Mouse (Mus musculus) intestine, embryonic 15.5 days (tissue): ENCODE data around the gene Dars. TPM values are rescaled to one million over a fixed set of nuclear protein-coding genes. Genes with fewer than 3 reads are reported as not detected.
A peak's percentile ranks its signal among the peaks of the same experiment; 100 is the strongest.

Experiments
- ATAC-seq: fragments of 200-750 bp; cut with Nextera tagmentation; 2 replicates; pipeline ENCODE4 v1.8.0; 2017; ENCODE audit warnings: moderate TSS enrichment, moderate library complexity
- H3K27ac ChIP-seq: fragments of 300-500 bp; sonication (generic); 2 replicates; pipeline ENCODE4 v1.5.1; 2015; ENCODE audit warnings: mild to moderate bottlenecking, inconsistent platforms
- H3K27me3 ChIP-seq: fragments of 300-500 bp; sonication (generic); replicated peaks from 2 replicates; pipeline ENCODE4 v1.6.1; 2015; ENCODE audit warnings: inconsistent platforms
- H3K36me3 ChIP-seq: fragments of 300-500 bp; sonication (generic); 2 replicates; pipeline ENCODE4 v1.6.1; 2015; ENCODE audit warnings: inconsistent platforms
- H3K4me1 ChIP-seq: fragments of 300-500 bp; sonication (generic); replicated peaks from 2 replicates; pipeline ENCODE4 v1.6.1; 2015; ENCODE audit warnings: inconsistent platforms
- H3K4me2 ChIP-seq: fragments of 300-500 bp; sonication (generic); replicated peaks from 2 replicates; pipeline ENCODE4 v1.6.1; 2015; ENCODE audit warnings: mild to moderate bottlenecking, inconsistent platforms
- H3K4me3 ChIP-seq: fragments of 300-500 bp; sonication (generic); replicated peaks from 2 replicates; pipeline ENCODE4 v1.5.1; 2015; ENCODE audit warnings: inconsistent platforms
- H3K9ac ChIP-seq: fragments of 300-500 bp; sonication (generic); 2 replicates; pipeline ENCODE4 v1.6.1; 2015; ENCODE audit warnings: inconsistent platforms
- H3K9me3 ChIP-seq: fragments of 300-500 bp; sonication (generic); 2 replicates; pipeline ENCODE4 v1.6.1; 2016; ENCODE audit warnings: inconsistent platforms
- WGBS: fragments of 180-500 bp; shearing (Covaris S2); methylation state at CpG from one replicate; pipeline ENCODE4 v1.1.7; 2015; 5-methylcytosine and 5-hydroxymethylcytosine counted together
- polyA plus RNA-seq: library from polyadenylated mRNA; unstranded; fragments of >200 nt; fragmentation: Nextera tagmentation; extraction: Ambion mirVana; gene quantifications from 2 replicates; pipeline ENCODE4 v1.2.1, GENCODE M21; 2015

The Dars gene
- polyA plus RNA-seq, 1 experiment from 2014 or later: 200 TPM

DNA sequence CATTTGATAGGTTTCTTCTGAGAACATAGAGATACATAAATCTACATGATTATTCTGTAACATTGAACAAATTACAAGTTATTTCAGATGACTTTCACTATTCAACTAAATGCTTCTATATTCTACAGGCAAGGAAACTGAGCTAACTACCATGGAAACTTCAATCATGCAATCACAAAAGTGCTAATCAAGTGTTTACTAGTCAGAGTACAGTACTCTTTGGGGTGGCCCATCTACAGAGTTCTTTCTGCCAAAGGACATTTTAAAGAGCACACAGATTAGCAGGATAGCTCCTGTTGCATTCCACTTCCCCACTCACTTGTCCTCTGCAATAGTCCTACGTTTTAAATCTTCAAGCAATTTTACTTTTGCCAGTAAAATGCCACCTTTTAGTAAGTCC, 11.5 kb downstream of the Dars start:
- no peaks in the 10 kb centered on the region for H3K27me3 ChIP-seq
- H3K4me3 ChIP-seq: no peak overlapping the region
- no peaks in the 10 kb centered on the region for H3K4me1 ChIP-seq
- no peak overlapping the region for H3K27ac ChIP-seq
- ATAC-seq: no peak
- 76% methylated on average over 1 of the region's 1 CpGs for WGBS
- H3K9ac ChIP-seq: no peak overlapping the region
- no peak overlapping the region for H3K4me2 ChIP-seq
- H3K9me3 ChIP-seq: no peaks in the 10 kb centered on the region
- H3K36me3 ChIP-seq: peaks cover 8% of the 10 kb centered on the region

DNA sequence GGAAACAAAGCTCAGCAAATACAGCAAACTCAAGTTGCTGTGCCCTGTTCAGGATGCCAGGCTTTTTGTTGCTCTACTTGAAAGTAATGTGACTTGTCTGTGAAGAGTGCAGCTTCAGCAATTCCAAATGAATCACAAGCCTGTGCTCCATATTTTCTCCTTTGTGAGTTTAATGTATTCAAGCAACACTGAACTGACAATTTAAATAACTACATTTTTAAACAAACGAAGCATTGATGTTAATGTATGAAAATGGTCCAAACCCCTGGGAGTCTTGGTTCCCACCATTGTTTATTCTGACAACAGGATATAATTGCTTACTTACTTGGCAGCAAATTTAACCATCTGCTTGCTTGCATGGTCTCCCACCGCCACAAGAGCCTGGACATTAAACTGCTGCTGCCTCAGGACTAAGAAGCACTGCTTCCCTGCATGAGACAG, 12.1 kb downstream of the Dars start:
- Histone ChIP-seq H3K4me1 (no peaks in the 10 kb centered on the region), H3K4me3 (no peak overlapping the region), H3K4me2 (no peak overlapping the region), H3K9ac (no peak overlapping the region), H3K27me3 (no peaks in the 10 kb centered on the region), H3K36me3 (peaks cover 8% of the 10 kb centered on the region), H3K9me3 (no peaks in the 10 kb centered on the region), H3K27ac (no peak overlapping the region)
- WGBS: 54% methylated on average over 2 of the region's 2 CpGs
- ATAC-seq: peak; percentile 60

DNA sequence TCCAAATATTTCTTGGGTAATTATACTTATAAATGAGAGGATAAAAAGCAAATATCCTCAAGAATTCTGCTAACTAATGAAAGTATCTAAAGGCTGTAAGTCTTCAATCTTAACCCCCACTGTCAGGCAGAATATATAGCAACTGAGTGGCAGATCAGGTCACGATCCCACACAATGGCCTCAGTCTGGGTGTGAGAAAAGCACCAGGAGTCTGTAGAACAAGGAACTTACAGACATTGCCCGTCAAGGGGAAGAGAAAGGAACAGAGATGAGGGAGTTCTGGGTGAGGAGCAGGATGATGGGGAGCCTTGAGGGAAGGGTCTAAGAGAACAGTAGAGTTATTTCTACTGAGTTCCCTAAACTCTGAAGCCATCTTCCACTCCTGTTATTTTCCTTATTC, 16.2 kb downstream of the Dars start:
- Histone ChIP-seq H3K9me3 (no peaks in the 10 kb centered on the region), H3K4me1 (no peaks in the 10 kb centered on the region), H3K4me3 (no peak overlapping the region), H3K27me3 (no peaks in the 10 kb centered on the region), H3K4me2 (no peak overlapping the region), H3K27ac (no peak overlapping the region), H3K36me3 (peaks cover 8% of the 10 kb centered on the region), H3K9ac (no peak overlapping the region)
- no peak for ATAC-seq
- WGBS: 63% methylated on average over 2 of the region's 2 CpGs

DNA sequence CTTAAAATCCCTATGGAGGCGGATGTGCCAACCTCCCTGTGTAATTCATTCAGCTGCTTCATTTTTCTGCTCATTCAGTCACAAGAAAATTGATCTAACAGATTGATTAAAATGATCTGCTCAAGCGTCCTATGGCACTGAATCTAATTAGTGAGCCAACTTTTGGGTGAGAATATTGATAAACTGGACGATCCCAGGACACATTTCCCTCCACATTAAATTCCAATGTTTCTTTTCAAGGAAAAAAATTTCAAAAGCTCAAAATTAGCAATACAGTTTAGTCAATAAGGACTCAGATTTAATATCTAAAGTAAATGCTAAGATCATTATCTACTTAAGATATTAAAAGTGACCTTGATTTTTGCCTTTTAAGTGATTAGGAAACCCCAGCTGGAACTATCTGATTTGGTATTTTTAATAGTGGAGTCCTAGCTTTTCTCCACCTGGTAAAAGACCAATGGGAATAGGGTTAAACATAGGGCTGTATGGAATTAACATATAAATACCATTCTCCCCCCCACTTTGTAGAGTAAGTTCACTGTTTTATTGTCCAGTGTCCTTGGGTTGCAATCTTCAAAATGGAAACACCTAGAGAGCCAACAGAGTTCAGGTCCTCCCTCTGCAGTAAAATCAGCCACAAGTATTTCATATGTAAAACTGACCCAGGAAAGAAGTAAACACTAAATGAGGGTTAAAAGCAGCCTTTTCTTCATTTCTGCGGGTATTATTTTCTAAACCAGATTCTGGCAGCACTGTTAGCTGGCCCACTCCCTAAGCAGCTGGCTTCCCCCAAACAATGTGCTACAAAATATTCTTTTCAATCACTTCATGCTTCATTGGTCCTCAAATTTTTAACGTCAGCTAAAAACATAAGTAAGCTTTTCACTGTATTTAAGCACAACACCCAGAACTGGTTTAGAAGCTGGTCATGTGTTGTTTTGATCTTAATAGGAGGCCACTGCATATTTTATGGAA, 16.9 kb downstream of the Dars start:
- H3K9me3 ChIP-seq: no peaks in the 10 kb centered on the region
- no peak overlapping the region for H3K27ac ChIP-seq
- H3K4me1 ChIP-seq: no peaks in the 10 kb centered on the region
- H3K4me2 ChIP-seq: no peak overlapping the region
- no peaks in the 10 kb centered on the region for H3K27me3 ChIP-seq
- no peak for ATAC-seq
- 77% methylated on average over 5 of the region's 5 CpGs for WGBS
- H3K9ac ChIP-seq: no peak overlapping the region
- peaks cover 8% of the 10 kb centered on the region for H3K36me3 ChIP-seq
- no peak overlapping the region for H3K4me3 ChIP-seq

DNA sequence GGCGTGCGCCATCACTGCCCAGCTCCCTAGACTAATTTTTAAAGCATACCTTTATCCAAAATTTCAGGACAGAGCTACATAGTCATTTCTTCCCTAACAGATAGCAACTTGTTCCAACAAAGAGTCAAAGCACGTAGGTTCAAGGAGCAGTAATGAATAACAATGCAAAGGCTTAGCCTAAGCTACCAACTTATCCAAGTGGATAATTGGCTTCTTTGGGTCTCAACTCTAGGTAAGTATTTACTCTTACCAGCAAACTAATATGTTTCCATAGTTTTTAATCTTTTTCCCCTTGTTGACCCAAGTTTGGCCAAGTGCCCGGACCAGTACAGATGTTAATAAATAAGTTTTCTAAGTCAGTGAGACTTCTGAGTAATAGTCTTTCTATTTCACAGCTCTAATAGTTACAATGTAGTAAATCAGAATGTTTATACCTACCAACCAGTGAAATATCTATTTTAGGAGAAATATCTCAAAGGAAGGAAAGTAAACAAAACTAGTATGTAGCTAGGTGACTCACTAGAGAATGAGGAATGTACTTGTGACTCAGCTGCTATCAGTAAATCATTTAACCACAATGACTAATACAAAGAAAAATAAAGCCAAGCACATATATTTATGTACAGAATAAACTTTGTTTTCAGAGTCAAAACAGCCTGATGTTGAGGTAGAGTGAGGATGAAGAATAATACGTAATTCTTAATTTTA, 18.3 kb downstream of the Dars start:
- peak; percentile 68; the same call in 1 of the 2 replicates for ATAC-seq
- H3K27ac ChIP-seq: no peak overlapping the region
- WGBS: 78% methylated on average over 5 of the region's 5 CpGs
- H3K4me3 ChIP-seq: no peak overlapping the region
- H3K4me2 ChIP-seq: no peak overlapping the region
- H3K9me3 ChIP-seq: no peaks in the 10 kb centered on the region
- H3K9ac ChIP-seq: no peak overlapping the region
- H3K4me1 ChIP-seq: no peaks in the 10 kb centered on the region
- peaks cover 5% of the 10 kb centered on the region for H3K36me3 ChIP-seq
- H3K27me3 ChIP-seq: no peaks in the 10 kb centered on the region

- no peak overlapping the region for H3K4me3 ChIP-seq
- ATAC-seq: no peak
Observed at GRCm38 (mm10) chr1:128394657-128395056, 22.5 kb downstream of the Dars start.

DNA sequence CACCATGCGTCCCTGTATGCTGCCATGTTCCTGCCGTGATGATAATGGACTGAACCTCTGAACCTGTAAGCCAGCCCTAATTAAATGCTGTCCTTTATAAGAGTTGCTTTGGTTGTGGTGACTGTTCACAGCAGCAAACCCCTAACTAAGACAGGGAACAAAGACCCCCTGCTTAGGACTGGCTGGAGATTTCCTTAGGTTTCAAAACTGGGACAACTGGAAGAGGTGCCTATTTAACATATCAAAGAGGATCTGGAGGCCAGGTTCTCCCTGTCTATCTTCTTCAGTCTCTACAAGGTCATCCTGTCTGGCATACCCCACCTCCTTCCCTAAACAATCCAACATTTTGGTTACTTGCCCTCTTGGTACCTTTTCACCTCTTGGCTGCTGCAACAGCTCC, 24.8 kb downstream of the Dars start:
- no peak overlapping the region for H3K27ac ChIP-seq
- no peaks in the 10 kb centered on the region for H3K9me3 ChIP-seq
- H3K4me3 ChIP-seq: no peak overlapping the region
- WGBS: 83% methylated on average over 2 of the region's 2 CpGs
- no peak for ATAC-seq
- H3K4me1 ChIP-seq: no peaks in the 10 kb centered on the region
- H3K27me3 ChIP-seq: no peaks in the 10 kb centered on the region
- no peak overlapping the region for H3K4me2 ChIP-seq
- H3K36me3 ChIP-seq: no peaks in the 10 kb centered on the region
- H3K9ac ChIP-seq: no peak overlapping the region

More at GRCm38 (mm10) chr1:128394657-128395056, 22.5 kb downstream of the Dars start:
- Histone ChIP-seq H3K4me1 (no peaks in the 10 kb centered on the region), H3K9ac (no peak overlapping the region), H3K36me3 (no peaks in the 10 kb centered on the region), H3K27me3 (no peaks in the 10 kb centered on the region), H3K4me2 (no peak overlapping the region), H3K9me3 (no peaks in the 10 kb centered on the region), H3K27ac (no peak overlapping the region)
- WGBS: 88% methylated on average over 3 of the region's 3 CpGs

GRCm38 (mm10) chr1:128386487-128386886, 30.7 kb downstream of the Dars start:
- Histone ChIP-seq H3K36me3 (0 out of 2 replicates have a peak, but pooled peaks cover 3% of the 10 kb centered on the region), H3K4me1 (no peaks in the 10 kb centered on the region), H3K27ac (no peak overlapping the region), H3K4me2 (no peak overlapping the region), H3K4me3 (no peak overlapping the region), H3K27me3 (no peaks in the 10 kb centered on the region), H3K9me3 (no peaks in the 10 kb centered on the region), H3K9ac (no peak overlapping the region)
- 87% methylated on average over 7 of the region's 7 CpGs for WGBS
- ATAC-seq: no peak

GRCm38 (mm10) chr1:128376841-128377240, 40.3 kb downstream of the Dars start:
- H3K4me1 ChIP-seq: no peaks in the 10 kb centered on the region
- no peaks in the 10 kb centered on the region for H3K27me3 ChIP-seq
- WGBS: 95% methylated on average over 4 of the region's 4 CpGs
- H3K9ac ChIP-seq: no peak overlapping the region
- H3K36me3 ChIP-seq: peaks cover 12% of the 10 kb centered on the region
- H3K4me2 ChIP-seq: no peak overlapping the region
- H3K9me3 ChIP-seq: no peaks in the 10 kb centered on the region
- H3K4me3 ChIP-seq: no peak overlapping the region
- H3K27ac ChIP-seq: no peak overlapping the region
- no peak for ATAC-seq

GRCm38 (mm10) chr1:128372143-128372860, 44.9 kb downstream of the Dars start:
- Histone ChIP-seq H3K36me3 (peaks cover 6% of the 10 kb centered on the region; the same call in 1 of the 2 replicates), H3K27me3 (no peaks in the 10 kb centered on the region), H3K4me1 (no peaks in the 10 kb centered on the region), H3K9ac (no peak overlapping the region), H3K9me3 (no peaks in the 10 kb centered on the region), H3K4me2 (no peak overlapping the region), H3K4me3 (no peak overlapping the region), H3K27ac (no peak overlapping the region)
- 82% methylated on average over 7 of the region's 7 CpGs for WGBS
- ATAC-seq: no peak

DNA sequence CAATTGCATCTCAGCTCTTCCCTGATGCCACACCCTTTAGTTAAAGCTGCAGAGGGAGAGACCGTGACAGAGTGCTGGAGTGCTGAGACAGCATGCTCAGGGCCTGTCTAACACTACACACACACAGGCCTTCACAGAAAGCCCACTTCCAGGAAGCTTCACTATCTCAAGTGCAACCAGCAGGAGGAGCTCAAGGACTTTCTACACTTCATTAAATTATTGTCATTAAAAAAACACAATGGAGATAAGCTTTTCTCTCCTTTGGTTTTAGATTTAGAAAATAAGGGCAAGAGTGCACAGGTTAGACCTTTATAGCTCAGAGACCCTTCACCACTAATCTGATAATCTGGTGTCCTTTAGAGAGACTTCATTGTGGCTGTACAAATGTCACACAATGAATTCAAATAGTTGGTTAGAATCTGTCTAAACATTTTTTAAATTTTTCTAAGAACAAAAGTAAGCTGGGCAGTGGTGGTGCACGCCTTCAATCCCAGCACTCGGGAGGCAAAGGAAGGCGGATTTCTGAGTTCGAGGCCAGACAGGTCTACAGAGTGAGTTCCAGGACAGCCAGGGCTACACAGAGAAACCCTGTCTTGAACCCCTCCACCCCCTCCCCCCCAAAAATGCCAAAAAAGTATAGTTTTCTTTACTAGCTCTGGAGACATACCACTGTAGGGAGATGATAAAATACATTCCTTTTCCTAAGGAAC, 48.3 kb downstream of the Dars start:
- Histone ChIP-seq H3K4me1 (no peaks in the 10 kb centered on the region), H3K9me3 (no peaks in the 10 kb centered on the region), H3K4me2 (no peak overlapping the region), H3K36me3 (peaks cover 3% of the 10 kb centered on the region; the same call in 1 of the 2 replicates), H3K27me3 (no peaks in the 10 kb centered on the region), H3K9ac (no peak overlapping the region), H3K27ac (no peak overlapping the region), H3K4me3 (no peak overlapping the region)
- peak; percentile 66 for ATAC-seq
- WGBS: 78% methylated on average over 5 of the region's 5 CpGs
